Mouse (Mus musculus) forelimb bud, embryonic 11.5 days (tissue): ENCODE measurements at regions not wholly inside any gene's neighbourhood (a gene's known extent, or its start where the extent isn't known, plus 50 kb on each side); places are given as distances from the start of the nearest gene placed in this dataset.

Experiments used
- DNase-seq: peaks from one replicate; pipeline ENCODE4 v3.0.0-alpha.2; 2012; ENCODE audit warnings: low read depth, low spot score

DNA sequence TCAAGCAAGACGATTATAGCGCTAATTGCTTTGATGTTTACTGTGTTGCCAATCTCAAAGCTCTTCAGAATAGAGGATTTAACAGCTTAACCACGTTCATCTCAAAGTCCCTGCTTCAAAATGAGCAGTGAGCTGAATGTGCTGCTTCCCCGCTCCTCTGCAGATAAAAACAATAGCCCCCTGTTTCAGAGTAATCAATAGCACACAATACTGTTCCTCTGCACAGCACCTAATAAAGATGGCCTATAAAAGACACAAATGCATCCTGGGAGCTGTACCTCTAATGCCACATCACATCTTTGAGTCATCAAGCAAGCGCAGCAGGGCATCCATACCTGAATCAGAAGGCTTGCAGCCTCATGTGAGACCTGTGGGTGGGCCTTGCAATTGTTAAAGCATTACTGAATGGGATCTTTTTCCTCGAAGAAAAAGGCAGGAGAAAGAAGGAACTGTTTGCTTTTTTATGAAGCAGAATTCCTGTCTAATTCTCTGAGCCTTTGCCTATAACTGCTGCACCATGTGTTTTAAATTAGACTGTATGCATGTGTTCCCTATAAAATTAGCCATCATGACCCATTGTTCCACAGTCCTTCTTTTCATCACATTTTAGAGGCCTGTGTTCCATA is 648.5 kb upstream of the Cited2 start:
- peak; percentile 85 for DNase-seq

DNA sequence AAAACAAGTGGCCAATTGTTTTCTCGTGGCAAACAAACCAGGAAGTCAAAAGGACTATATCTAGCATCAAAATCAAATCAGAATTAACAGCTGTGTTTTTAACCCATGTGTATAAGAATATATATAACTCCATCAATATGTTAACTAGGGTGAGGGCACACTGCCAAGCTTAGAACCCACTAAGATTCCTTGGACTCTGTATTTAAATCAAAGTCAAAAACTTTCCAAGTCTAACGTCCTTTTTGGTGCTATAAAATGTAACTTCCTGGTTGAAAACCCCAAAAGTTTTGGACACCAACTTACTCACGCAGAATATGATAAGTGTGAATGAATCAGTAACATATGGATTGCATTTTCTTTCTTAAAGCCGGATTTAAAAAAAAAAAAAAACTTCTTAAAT is 647.9 kb upstream of the Cited2 start:
- no peak for DNase-seq

DNA sequence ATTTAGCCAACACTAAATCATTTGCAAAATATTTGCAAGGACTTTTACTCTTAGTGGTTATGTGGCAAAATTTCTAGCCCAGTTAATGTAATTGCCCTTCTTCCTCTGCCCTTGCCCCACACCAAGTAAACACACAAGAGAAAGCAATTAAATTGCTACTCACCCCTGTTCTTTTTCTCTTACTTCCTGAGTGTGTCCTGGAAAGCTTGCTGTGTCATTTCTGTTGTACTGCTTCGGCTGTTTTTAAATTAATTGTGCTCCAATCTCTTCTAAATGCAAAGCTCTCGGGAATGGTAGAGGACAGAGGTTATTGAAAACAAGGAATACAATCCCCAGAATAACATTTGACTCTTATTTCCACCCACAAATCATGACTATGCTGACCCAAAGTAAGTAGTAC is 647.4 kb upstream of the Cited2 start:
- DNase-seq: peak; percentile 43

DNA sequence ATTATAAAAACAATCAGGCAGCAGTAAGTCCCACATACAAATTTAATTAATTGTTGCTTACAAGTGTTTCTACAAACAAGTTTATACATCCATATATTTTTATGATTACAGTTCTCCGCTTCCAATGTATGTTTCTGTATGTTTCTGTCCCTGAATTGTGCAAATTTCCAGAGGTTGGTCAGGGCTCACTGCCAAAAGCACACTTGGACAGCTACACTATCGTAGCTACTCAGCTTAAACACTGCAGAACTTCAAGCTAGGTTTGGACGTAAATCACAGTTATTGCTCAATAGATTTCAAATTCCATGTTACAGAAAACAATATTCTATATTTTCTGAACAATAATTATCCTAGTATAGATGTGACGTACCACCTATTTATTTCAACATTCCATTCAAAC is 646.8 kb upstream of the Cited2 start:
- DNase-seq: no peak

DNA sequence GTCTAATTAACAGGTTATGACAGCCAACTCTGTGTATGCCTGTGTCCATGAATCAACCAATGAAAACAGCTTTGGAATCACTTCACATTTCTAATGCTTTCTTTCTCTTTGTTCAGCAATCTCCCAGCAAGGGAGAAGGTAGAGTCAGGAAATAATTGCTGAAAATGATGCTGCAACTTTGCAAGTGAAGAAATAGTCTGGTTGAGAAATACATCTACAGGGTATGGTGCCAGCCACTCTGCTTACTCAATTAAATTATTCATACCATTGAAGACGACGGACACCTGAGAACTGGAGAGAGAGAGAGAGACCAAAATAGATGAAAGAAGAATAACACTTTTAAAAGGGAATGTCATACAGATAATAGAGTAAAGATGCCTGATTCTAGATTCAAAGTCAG is 645.4 kb upstream of the Cited2 start:
- no peak for DNase-seq

DNA sequence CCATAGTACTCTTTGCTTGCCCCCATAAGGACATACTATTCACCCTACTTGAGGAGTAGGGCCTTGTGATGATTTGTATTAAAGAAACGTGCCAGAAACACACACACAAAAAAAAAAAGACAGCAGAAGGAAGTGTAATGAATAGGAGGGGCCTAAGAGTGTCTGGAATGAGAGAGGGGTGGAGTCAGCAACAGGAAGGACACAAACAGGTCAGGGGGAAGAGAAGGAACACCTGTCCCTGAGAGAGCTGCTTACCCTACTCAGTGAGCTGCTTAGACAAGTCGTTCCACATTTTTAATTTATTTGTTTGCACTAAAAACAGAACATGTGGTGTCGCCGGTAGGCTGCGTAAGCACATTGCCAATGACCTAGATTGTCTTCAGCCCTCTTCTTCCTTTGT is 642.2 kb upstream of the Cited2 start:
- DNase-seq: no peak

DNA sequence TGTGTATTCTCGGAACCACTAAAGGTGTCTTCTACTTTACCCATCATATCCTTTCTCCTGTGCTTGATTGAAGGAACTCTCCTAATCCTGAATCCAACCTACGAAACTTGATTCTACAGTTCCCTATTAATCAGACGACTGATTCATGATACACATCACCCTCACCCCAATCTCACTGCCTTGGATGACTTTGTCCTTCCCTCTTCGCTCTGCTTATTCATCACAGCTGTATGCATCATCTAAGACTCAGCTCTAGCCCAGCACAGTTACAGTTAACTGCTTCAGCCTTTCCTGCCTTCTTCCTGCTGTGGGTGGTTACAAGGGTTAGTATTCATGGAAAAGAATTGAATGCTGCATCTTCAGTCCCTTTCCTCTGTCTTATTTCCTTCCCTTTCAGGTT is 640.1 kb upstream of the Cited2 start:
- no peak for DNase-seq

DNA sequence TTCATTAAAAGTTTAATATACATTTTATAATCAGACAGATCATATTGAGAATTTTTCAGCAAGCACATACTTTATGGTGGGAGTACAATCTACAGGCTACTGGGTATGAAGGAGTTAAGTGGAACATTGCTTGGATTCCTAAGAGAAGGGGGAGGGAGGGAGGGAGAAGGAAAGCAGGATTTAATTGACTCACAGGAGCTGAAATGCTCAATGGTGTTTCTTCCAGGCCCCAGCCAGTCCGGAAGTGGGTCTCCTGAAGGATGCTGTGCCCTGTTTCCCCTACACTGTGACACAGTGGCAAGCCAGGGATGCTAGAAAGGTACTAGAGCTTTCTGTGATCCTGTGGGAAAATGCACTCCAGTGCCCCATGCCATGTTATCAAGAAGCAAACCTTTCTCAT is 621.0 kb upstream of the Cited2 start:
- DNase-seq: peak; percentile 73

DNA sequence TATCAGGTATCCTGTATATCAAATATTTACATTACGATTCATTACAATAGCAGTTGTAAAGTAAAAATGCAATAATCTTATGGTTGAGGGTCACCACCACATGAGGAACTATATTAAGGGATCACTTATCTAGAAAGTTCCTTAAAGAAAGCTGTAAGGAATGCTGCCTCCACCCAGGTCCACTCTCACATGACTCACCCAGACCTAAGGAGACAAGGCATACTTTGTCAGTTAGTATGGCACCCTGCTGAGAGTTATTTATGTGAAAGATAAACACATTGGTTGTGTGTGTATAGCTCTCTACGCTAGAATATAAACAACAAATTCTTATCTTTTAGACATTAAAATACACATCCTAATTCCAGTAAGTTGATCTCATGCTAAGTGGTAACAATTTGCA is 619.6 kb upstream of the Cited2 start:
- DNase-seq: no peak

DNA sequence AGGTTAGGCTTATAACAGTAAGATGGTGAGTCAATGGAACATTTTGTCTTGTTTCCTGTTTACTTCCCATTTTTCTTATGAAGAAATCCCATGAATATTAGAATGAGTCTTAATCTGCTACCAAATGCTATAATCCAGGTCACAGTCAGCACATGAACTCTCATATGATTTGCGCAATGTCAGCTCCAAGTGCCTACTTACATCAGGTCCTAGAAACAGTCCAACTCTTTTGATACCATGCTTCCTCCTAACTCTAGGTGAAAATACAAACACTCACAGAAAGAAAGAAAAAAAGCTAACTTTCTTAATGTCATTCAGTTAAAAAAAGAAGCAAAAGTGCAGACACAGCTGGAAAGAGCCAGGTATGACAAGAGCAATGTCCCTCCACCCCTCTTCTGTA is 616.2 kb upstream of the Cited2 start:
- DNase-seq: no peak

DNA sequence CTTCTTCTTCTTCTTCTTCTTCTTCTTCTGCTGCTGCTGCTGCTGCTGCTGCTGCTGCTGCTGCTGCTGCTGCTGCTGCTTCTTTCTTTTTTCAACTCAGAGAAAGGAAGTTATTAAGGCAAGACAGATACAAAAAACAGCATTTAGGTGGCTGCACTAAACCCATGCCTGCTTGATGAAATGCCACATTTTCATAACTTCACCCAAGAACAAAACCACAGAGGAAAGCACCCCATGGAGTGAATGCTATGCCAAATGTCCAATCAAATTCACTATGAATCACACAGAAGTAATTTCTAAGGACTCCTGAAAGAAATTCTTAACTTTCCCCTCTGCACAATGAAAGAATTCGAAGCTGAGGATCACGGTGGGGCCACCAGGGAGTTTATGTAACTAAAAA is 611.9 kb upstream of the Cited2 start:
- no peak for DNase-seq

DNA sequence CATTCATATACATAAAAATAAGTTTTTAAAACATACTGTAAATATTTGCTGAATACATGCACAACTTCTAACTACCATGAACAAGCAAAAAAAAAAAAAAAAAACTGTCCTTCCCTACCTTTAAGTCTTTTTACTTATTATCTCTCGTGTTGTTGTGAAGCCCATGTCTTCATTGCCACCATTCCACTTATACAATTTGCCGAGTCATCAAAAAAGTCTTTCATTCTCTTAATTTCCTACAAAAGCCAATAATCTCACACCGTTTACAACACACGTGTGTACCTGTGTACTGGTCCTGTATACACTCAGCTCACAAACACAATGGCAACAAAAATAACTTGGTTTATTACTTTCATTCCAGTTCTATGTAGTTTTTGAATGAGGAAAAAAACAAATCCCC is 608.2 kb upstream of the Cited2 start:
- DNase-seq: no peak

DNA sequence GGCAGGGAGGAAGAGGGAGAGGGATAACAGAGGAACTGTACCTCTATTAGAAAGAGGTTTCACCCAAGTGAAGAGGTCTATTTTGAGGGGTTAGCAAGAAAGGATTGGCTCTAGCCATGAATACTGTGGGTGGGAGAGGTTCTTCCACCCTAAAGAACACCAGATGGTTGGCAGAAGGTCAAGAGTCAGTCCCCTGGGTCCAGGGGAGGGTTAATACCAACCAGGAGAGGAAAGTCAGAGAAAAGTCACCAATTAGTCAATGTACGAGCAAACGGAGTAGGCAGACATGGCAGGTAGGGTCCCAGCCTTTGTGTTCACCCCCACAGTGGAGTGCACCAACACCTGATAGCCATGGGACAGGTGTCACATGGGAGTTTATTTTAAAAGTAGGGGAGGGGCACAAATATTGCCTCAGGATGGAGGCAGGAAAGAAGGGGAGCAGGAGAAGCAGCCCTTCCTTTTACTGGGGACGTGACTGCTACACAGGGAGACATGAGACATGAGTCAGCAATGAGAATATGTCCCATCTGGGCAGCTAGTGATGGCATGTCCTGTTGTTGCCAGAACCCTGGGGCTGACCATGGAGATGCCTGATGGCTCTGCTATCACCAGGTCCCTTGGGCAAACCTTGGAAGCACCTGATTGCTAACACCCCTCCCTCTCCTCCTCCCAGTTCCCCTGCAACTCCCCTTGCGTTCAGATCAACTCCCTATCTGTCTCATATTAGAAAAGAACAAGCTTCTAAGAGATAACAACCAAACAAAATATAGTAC is 593.4 kb upstream of the Cited2 start:
- no peak for DNase-seq

DNA sequence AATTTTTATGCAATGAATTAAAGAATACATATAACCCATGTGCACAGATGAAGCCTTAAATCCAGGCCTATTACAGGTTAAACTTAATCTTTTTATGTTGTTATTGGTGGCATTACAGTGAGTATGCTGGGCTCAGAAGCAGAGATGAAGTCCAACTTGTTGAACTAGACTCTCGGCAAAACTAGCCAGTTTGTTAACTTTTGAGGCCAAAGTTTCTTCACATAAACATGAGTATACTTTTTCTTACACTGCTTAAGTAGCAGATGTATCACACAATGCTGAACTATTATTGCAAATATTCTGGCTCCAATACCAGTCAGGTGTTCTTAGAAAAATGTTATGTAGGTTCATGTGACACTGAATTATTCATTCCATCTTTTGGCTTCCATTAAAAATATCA is 592.4 kb upstream of the Cited2 start:
- no peak for DNase-seq

DNA sequence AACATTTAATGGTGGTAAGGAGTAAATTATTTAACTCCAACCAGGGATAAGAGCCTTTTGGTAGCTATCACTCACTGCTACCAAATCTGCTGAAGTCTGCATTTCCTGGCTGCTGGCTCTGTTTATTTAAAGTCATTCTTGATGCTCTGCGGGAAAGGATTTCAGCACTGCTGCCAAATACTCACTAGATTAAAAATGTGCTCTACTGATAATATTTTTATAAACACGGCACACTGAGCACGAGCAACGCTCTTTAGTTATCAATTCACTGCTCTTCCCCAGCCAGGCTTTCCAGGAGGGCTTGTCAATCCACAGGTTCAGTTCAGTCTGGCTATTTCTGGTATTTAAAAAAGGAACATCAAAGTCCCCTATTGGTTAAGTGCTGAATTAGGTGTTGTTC is 591.3 kb upstream of the Cited2 start:
- DNase-seq: no peak

DNA sequence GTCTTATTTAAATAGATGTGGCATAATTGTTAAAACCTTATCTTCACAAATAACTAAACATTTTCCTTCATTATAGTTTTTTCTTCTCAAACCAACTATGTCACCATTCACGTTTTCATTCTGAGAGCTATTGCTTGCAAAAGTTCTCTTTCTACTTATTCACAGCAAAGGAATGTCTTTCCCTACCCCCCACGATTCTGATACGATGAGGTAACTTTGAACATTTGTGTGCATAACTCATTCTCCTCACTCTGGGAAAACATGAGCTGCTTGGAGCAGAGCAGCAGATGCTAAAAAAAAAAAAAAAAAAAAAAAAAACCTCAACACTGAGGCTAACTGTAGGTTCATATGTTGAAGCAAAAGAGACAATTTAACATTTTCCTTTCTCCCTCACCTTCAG is 547.6 kb upstream of the Cited2 start:
- peak; percentile 39 for DNase-seq

DNA sequence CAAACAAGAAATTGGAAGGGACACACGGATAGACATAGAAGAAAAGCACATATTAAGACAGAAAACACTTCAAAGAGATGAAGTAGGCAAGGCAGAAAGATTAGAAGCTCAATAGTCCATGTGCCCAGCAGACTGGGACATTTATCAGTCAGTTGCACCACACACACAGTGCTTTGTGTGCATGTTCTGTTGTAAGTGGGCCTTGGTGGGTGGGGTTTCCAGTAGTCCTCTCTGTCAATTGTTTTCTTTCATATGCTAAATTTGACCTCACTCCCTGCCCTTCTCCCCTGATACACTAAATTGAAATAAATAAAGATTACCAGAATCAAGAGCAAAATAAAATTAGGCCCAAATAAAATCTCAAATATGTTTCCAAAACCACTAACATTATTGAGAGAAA is 546.0 kb upstream of the Cited2 start:
- no peak for DNase-seq

DNA sequence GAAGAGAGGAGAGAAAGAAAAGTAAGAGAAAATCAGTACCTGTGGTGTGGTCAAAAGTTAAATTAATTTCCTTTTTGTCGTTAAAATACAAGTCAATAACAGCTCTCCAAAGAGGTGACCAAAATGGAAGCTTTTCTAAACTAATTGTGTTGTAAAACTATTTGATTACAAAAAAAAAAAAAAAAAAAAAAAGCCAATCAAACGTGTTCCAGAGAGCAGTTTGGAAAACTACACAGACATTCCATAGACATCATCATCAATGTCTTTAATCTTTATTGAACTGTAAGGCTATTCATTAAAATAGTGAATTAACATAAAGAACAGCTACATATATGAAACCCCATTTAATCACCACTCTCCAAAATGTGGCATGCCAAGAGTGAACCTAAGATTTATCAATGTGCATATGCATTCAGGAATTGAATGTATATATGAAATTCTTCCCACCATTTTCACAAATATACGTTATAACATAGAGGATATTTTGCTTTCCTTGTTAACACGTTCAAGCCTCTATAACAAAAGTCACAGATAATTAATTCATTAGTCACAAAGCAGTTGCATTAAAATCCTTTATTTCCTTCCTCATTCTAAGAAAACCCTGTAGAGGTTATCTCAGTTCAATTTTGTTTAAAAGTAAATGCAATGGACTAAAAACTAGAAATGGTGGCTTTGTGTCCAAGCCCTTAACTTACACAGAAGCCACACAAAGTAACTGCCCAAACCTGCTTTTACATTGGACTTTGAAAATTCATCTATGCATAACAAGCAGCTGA is 545.3 kb upstream of the Cited2 start:
- no peak for DNase-seq

DNA sequence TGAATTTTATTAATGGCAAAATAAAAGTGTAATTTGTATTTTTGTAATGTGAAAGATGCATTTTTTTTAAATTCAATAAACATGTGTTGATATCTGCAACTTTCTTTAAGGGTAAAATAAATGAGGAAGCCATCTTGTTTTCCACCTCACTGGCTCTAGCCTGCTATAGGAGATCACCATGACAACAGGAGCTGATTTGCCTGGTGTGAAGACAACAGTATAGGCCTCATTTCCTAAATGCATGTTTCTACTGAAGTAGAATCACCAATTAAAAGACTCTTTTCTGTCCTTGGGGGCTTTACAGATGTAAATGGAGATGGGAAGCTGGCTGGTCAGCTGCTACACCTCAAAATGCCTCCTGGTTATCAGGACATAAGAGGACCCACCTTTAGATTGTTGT is 544.4 kb upstream of the Cited2 start:
- DNase-seq: no peak

DNA sequence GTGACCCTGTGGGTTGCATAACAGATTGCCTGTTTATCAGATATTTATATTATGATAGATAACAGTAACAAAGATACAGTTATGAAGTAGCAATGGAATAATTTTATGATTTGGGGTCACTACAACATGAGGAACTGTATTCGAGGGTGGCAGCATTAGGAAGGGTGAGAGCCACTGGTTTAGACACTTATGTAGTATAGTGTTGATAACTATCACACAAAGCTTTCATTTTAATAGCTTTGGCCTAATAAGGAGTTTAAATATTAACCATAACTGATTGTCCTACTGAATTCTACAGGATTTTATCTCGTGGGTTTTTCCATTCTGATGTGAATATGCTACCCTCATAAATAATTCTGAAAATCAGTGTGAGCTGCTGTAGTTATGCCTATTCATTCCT is 538.6 kb upstream of the Cited2 start:
- no peak for DNase-seq

DNA sequence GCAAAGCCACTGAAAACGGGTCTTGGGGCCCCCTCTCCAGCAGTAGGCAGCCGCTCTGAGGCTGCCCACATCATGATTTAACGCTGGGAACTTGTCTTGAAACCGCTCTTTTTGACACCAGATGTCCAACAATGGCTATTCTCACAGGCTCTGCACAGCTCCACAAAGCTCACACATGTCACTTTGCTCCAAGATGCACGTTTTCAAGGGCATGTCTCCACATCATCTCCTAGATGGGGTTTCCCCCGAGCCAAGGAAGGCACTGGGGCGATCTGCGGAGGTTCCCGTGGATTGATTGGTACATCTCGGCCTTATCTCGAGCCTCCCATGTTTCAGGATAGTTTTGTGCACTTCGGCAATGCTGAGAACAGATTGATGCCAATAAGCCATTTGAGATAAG is 526.8 kb upstream of the Cited2 start:
- DNase-seq: no peak

DNA sequence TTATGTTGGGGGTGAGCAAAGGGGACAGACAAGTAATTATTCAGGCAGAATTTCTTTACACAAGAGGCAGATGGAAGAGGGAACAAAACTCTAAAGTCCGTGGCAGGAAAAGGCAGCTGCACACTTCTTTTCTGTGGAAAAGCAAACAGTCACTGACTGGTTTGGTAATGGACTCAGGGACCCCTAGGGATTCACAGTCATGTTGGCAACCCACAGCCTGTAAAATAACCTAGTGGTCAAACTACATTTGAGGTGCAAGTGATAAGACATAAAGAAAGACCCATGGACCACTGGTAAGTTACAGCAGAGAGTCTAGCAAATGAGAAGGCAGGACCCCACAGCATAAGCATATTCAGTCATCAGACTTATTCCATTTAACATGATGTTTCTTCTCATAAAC is 526.4 kb upstream of the Cited2 start:
- DNase-seq: no peak
